Mouse (Mus musculus): Measurements from ENCODE around the gene Gtf2i. TPM values are rescaled to one million over a fixed set of nuclear protein-coding genes. Genes with fewer than 3 reads are reported as not detected.

Gene Gtf2i
- total and polyA plus RNA-seq, 3 experiments = 55.7 to 220 (median 176) TPM

- ATAC-seq (ENCODE audit: extremely low read depth, insufficient number of reproducible peaks, low FRiP score, poor library complexity, severe bottlenecking) = no peak
- TF ChIP-seq GATA2 (IDR thresholded peaks at IDR 0.05; ENCODE audit: borderline replicate concordance, low read depth, low read length) = no peak
- no peak for TF ChIP-seq GATA1 (IDR thresholded peaks at IDR 0.05; ENCODE audit: borderline replicate concordance, low read length)
- no peak for TF ChIP-seq POLR2AphosphoS5 (IDR thresholded peaks at IDR 0.05; ENCODE audit: insufficient replicate concordance, low read depth, low read length)
- no peak for TF ChIP-seq CTCF (IDR thresholded peaks at IDR 0.05; ENCODE audit: low read depth, low read length)
- H3K4me3 ChIP-seq (ENCODE audit: low read depth, low read length) = no peak overlapping the region
These were observed 37.5 kb downstream of the Gtf2i start for GRCm38 (mm10) chr5:134277109-134277508.

GRCm38 (mm10) chr5:134275556-134275955 lies 39.0 kb downstream of the Gtf2i start:
- Histone ChIP-seq H3K4me1 (ENCODE audit: insufficient read depth, low read depth, low read length) (peaks cover 18% of the 10 kb centered on the region), H3K36me3 (replicated peaks) (peaks cover 98% of the 10 kb centered on the region), H3K27me3 (ENCODE audit: insufficient read depth, low read length) (no peaks in the 10 kb centered on the region), H3K4me3 (ENCODE audit: low read depth, low read length) (no peak overlapping the region), H3K9me3 (replicated peaks) (no peaks in the 10 kb centered on the region)
- no peak for DNase-seq (ENCODE audit: low spot score)
- TF ChIP-seq TAL1 (conservative IDR thresholded peaks at IDR 0.05; ENCODE audit: low read depth, low read length) = no peak
- TF ChIP-seq GATA2 (IDR thresholded peaks at IDR 0.05; ENCODE audit: borderline replicate concordance, low read depth, low read length) = no peak
- no peak for TF ChIP-seq POLR2AphosphoS5 (IDR thresholded peaks at IDR 0.05; ENCODE audit: insufficient replicate concordance, low read depth, low read length)
- no peak for ATAC-seq (ENCODE audit: extremely low read depth, insufficient number of reproducible peaks, low FRiP score, poor library complexity, severe bottlenecking)

More at GRCm38 (mm10) chr5:134277109-134277508, 37.5 kb downstream of the Gtf2i start:
- no peaks in the 10 kb centered on the region for H3K27me3 ChIP-seq (ENCODE audit: insufficient read depth, low read length)
- peaks cover 95% of the 10 kb centered on the region for H3K36me3 ChIP-seq (replicated peaks)
- DNase-seq (ENCODE audit: low spot score) = no peak
- peaks cover 20% of the 10 kb centered on the region for H3K4me1 ChIP-seq (ENCODE audit: insufficient read depth, low read depth, low read length)
- no peaks in the 10 kb centered on the region for H3K9me3 ChIP-seq (replicated peaks)

- H3K36me3 ChIP-seq (replicated peaks) = peaks cover 98% of the 10 kb centered on the region
- H3K9me3 ChIP-seq (replicated peaks) = no peaks in the 10 kb centered on the region
- H3K27me3 ChIP-seq (ENCODE audit: insufficient read depth, low read length) = no peaks in the 10 kb centered on the region
- TF ChIP-seq POLR2AphosphoS5 (IDR thresholded peaks at IDR 0.05; ENCODE audit: insufficient replicate concordance, low read depth, low read length) (no peak), GATA1 (IDR thresholded peaks at IDR 0.05; ENCODE audit: borderline replicate concordance, low read length) (no peak), CTCF (IDR thresholded peaks at IDR 0.05; ENCODE audit: low read depth, low read length) (no peak), GATA2 (IDR thresholded peaks at IDR 0.05; ENCODE audit: borderline replicate concordance, low read depth, low read length) (no peak), TAL1 (conservative IDR thresholded peaks at IDR 0.05; ENCODE audit: low read depth, low read length) (no peak)
- H3K4me1 ChIP-seq (ENCODE audit: insufficient read depth, low read depth, low read length) = peaks cover 18% of the 10 kb centered on the region
- no peak overlapping the region for H3K4me3 ChIP-seq (ENCODE audit: low read depth, low read length)
- DNase-seq (ENCODE audit: low spot score) = no peak
- no peak for ATAC-seq (ENCODE audit: extremely low read depth, insufficient number of reproducible peaks, low FRiP score, poor library complexity, severe bottlenecking)
These were observed 39.5 kb downstream of the Gtf2i start for GRCm38 (mm10) chr5:134275021-134275420.

GRCm38 (mm10) chr5:134273761-134274160 lies 40.8 kb downstream of the Gtf2i start:
- ATAC-seq (ENCODE audit: extremely low read depth, insufficient number of reproducible peaks, low FRiP score, poor library complexity, severe bottlenecking) = no peak
- H3K4me3 ChIP-seq (ENCODE audit: low read depth, low read length) = no peak overlapping the region
- no peaks in the 10 kb centered on the region for H3K27me3 ChIP-seq (ENCODE audit: insufficient read depth, low read length)
- peaks cover 18% of the 10 kb centered on the region for H3K4me1 ChIP-seq (ENCODE audit: insufficient read depth, low read depth, low read length)
- DNase-seq (ENCODE audit: low spot score) = no peak
- TF ChIP-seq TAL1 (conservative IDR thresholded peaks at IDR 0.05; ENCODE audit: low read depth, low read length) (no peak), GATA1 (IDR thresholded peaks at IDR 0.05; ENCODE audit: borderline replicate concordance, low read length) (no peak), POLR2AphosphoS5 (IDR thresholded peaks at IDR 0.05; ENCODE audit: insufficient replicate concordance, low read depth, low read length) (no peak), GATA2 (IDR thresholded peaks at IDR 0.05; ENCODE audit: borderline replicate concordance, low read depth, low read length) (no peak), CTCF (IDR thresholded peaks at IDR 0.05; ENCODE audit: low read depth, low read length) (no peak)
- H3K36me3 ChIP-seq (replicated peaks) = peaks cover 98% of the 10 kb centered on the region
- H3K9me3 ChIP-seq (replicated peaks) = no peaks in the 10 kb centered on the region

- TF ChIP-seq TAL1 (conservative IDR thresholded peaks at IDR 0.05; ENCODE audit: low read depth, low read length) (no peak), CTCF (IDR thresholded peaks at IDR 0.05; ENCODE audit: low read depth, low read length) (no peak), GATA1 (IDR thresholded peaks at IDR 0.05; ENCODE audit: borderline replicate concordance, low read length) (no peak)
- H3K4me3 ChIP-seq (ENCODE audit: low read depth, low read length) = no peak overlapping the region
- peaks cover 18% of the 10 kb centered on the region for H3K4me1 ChIP-seq (ENCODE audit: insufficient read depth, low read depth, low read length)
- H3K9me3 ChIP-seq (replicated peaks) = no peaks in the 10 kb centered on the region
- H3K36me3 ChIP-seq (replicated peaks) = peaks cover 98% of the 10 kb centered on the region
- no peak for ATAC-seq (ENCODE audit: extremely low read depth, insufficient number of reproducible peaks, low FRiP score, poor library complexity, severe bottlenecking)
- H3K27me3 ChIP-seq (ENCODE audit: insufficient read depth, low read length) = no peaks in the 10 kb centered on the region
- no peak for DNase-seq (ENCODE audit: low spot score)
These were observed 41.8 kb downstream of the Gtf2i start for GRCm38 (mm10) chr5:134272761-134273160.

- H3K36me3 ChIP-seq (replicated peaks) = peaks cover 98% of the 10 kb centered on the region
- H3K27me3 ChIP-seq (ENCODE audit: insufficient read depth, low read length) = no peaks in the 10 kb centered on the region
- H3K4me3 ChIP-seq (ENCODE audit: low read depth, low read length) = no peak overlapping the region
- DNase-seq (ENCODE audit: low spot score) = no peak
- H3K9me3 ChIP-seq (replicated peaks) = no peaks in the 10 kb centered on the region
- ATAC-seq (ENCODE audit: extremely low read depth, insufficient number of reproducible peaks, low FRiP score, poor library complexity, severe bottlenecking) = no peak
- TF ChIP-seq CTCF (IDR thresholded peaks at IDR 0.05; ENCODE audit: low read depth, low read length) (no peak), POLR2AphosphoS5 (IDR thresholded peaks at IDR 0.05; ENCODE audit: insufficient replicate concordance, low read depth, low read length) (no peak), GATA2 (IDR thresholded peaks at IDR 0.05; ENCODE audit: borderline replicate concordance, low read depth, low read length) (no peak), TAL1 (conservative IDR thresholded peaks at IDR 0.05; ENCODE audit: low read depth, low read length) (no peak), GATA1 (IDR thresholded peaks at IDR 0.05; ENCODE audit: borderline replicate concordance, low read length) (no peak)
- peaks cover 15% of the 10 kb centered on the region for H3K4me1 ChIP-seq (ENCODE audit: insufficient read depth, low read depth, low read length)
These were observed 43.1 kb downstream of the Gtf2i start for GRCm38 (mm10) chr5:134271421-134271820.

GRCm38 (mm10) chr5:134270566-134270965 lies 44.0 kb downstream of the Gtf2i start:
- Histone ChIP-seq H3K4me3 (ENCODE audit: low read depth, low read length) (no peak overlapping the region), H3K27me3 (ENCODE audit: insufficient read depth, low read length) (no peaks in the 10 kb centered on the region), H3K9me3 (replicated peaks) (no peaks in the 10 kb centered on the region), H3K4me1 (ENCODE audit: insufficient read depth, low read depth, low read length) (peaks cover 9% of the 10 kb centered on the region), H3K36me3 (replicated peaks) (peaks cover 99% of the 10 kb centered on the region)
- no peak for TF ChIP-seq GATA1 (IDR thresholded peaks at IDR 0.05; ENCODE audit: borderline replicate concordance, low read length)
- ATAC-seq (ENCODE audit: extremely low read depth, insufficient number of reproducible peaks, low FRiP score, poor library complexity, severe bottlenecking) (no peak), DNase-seq (ENCODE audit: low spot score) (no peak)
